Mouse (Mus musculus): ENCODE results near the gene Nodal. TPM values are rescaled to one million over a fixed set of nuclear protein-coding genes. Genes with fewer than 3 reads are reported as not detected.

Nodal gene
- not detected for total RNA-seq (2023)

GRCm38 (mm10) chr10:61417672-61418071, at the start of gene Nodal:
Nodal (plus strand) TSS chr10:61417972.

GRCm38 (mm10) chr10:61383021-61383714, 34.6 kb upstream of the Nodal start, which contains the start of gene Pald1:
Pald1 (minus strand) TSS chr10:61383530.

DNA sequence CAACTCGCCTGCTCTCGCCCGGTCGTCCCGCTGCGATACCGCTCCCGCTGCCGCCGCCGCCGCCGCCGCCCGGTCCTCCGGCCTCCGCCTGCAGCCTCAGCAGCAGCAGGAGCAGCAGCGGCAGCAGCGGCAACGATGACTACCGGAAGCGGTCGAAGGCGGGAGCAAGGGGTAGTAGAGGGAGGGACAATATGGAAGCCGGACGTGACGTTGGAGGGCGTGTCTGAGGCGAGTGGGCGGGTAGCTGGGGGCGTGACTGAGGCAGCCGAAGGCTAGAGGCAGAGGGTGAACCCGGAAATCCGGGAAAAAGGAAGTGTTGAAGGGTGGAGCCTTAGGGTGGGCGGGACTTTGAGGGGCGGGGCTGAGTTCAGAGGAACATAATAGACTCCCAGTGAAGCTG, 34.9 kb downstream of the Nodal start, which contains the start of gene Eif4ebp2:
Gene Eif4ebp2 (minus strand): TSS at position 17 of the 400 bp plus-strand sequence.

Other genes with a start within 250 kb of the Nodal start
- not detected for gene Tbata, start 246.0 kb upstream of the Nodal start, total RNA-seq (2023)
- 1 to 10 TPM; 2.5 to 2.8 TPM for gene Adamts14, start 144.5 kb upstream of the Nodal start, total RNA-seq (2023)
- gene Prf1, start 120.1 kb upstream of the Nodal start, total RNA-seq (2023) = 10 to 100 TPM; 41.6 to 48.4 TPM
- gene Pald1, start 34.4 kb upstream of the Nodal start, total RNA-seq (2023) = under 1 TPM; 0.20 to 0.53 TPM
- 100 to 1,000 TPM; 202 to 206 TPM for gene Eif4ebp2, start 34.7 kb downstream of the Nodal start, total RNA-seq (2023)
- 1 to 10 TPM; 8.4 to 9.2 TPM for gene Lrrc20, start 57.8 kb downstream of the Nodal start, total RNA-seq (2023)
- not detected for gene Npffr1, start 177.5 kb downstream of the Nodal start, total RNA-seq (2023)
- gene Ppa1, start 230.6 kb downstream of the Nodal start, total RNA-seq (2023) = 10 to 100 TPM; 29.6 to 35.3 TPM

Data from T-cell, adult 66 days (primary cell).